Mouse (Mus musculus) intestine, embryonic 16.5 days (tissue): ENCODE measurements around the gene Pitpnc1. TPM values are rescaled to one million over a fixed set of nuclear protein-coding genes. Genes with fewer than 3 reads are reported as not detected.
A peak's percentile ranks its signal among the peaks of the same experiment; 100 is the strongest.

Experiments used
- ATAC-seq: fragments of 200-750 bp; cut with Nextera tagmentation; 2 replicates; pipeline ENCODE4 v1.8.0; 2017; ENCODE audit warnings: moderate TSS enrichment, moderate library complexity
- H3K27ac ChIP-seq: fragments of 300-500 bp; sonication (generic); 2 replicates; pipeline ENCODE4 v1.5.1; 2014; ENCODE audit warnings: mild to moderate bottlenecking, low read length
- H3K27me3 ChIP-seq: fragments of 300-500 bp; sonication (generic); replicated peaks from 2 replicates; pipeline ENCODE4 v1.6.1; 2014; ENCODE audit warnings: low read length, control low read depth, mixed read lengths; ENCODE audit not compliant: control insufficient read depth, insufficient read depth
- H3K36me3 ChIP-seq: fragments of 300-500 bp; sonication (generic); 2 replicates; pipeline ENCODE4 v1.6.1; 2014; ENCODE audit warnings: low read length, control low read depth; ENCODE audit not compliant: control insufficient read depth, insufficient read depth
- H3K4me1 ChIP-seq: fragments of 300-500 bp; sonication (generic); 2 replicates; pipeline ENCODE4 v1.6.1; 2014; ENCODE audit warnings: low read length, control low read depth, mixed read lengths; ENCODE audit not compliant: control insufficient read depth, insufficient read depth
- H3K4me2 ChIP-seq: fragments of 300-500 bp; sonication (generic); 2 replicates; pipeline ENCODE4 v1.6.1; 2014; ENCODE audit warnings: low read depth, low read length, control low read depth
- H3K4me3 ChIP-seq: fragments of 300-500 bp; sonication (generic); 2 replicates; pipeline ENCODE4 v1.5.1; 2014; ENCODE audit warnings: mild to moderate bottlenecking, low read length
- H3K9ac ChIP-seq: fragments of 300-500 bp; sonication (generic); 2 replicates; pipeline ENCODE4 v1.6.1; 2014; ENCODE audit warnings: low read depth, low read length
- H3K9me3 ChIP-seq: fragments of 300-500 bp; sonication (generic); 2 replicates; pipeline ENCODE4 v1.6.1; 2016; ENCODE audit warnings: low read length, control low read depth; ENCODE audit not compliant: control insufficient read depth
- WGBS: fragments of 180-500 bp; shearing (Covaris S2); extraction: QIAGEN DNeasy Blood & Tissue Kit; methylation state at CpG from one replicate; pipeline ENCODE4 v1.1.7; 2014; 5-methylcytosine and 5-hydroxymethylcytosine counted together
- polyA plus RNA-seq: library from polyadenylated mRNA; unstranded; fragments of >200 nt; fragmentation: Nextera tagmentation; extraction: Ambion mirVana; gene quantifications from 2 replicates; pipeline ENCODE4 v1.2.1, GENCODE M21; 2015

Pitpnc1 gene
- polyA plus RNA-seq, 1 experiment from 2014 or later: 10.6 TPM

DNA sequence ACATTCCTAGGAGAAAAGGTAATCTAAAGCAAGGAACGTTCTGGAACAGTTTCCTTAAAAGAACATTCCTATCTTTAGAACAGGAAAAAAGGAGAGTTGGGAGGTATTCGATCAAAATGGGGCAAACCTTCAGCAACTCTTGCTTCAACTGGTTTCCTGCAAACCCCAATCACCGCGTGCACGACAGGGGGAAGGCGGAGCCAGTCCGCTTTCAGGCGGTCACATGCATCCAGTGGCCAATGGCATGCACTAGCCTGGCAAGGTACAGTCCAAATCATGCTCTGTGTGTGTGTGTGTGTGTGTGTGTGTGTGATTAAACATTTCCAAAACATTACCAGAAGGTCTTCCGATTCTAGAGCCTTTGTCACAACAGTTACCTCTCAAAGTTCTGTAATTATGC is 255.4 kb downstream of the Pitpnc1 start:
- H3K4me1 ChIP-seq: no peaks in the 10 kb centered on the region
- H3K27ac ChIP-seq: no peak overlapping the region
- no peaks in the 10 kb centered on the region for H3K27me3 ChIP-seq
- H3K9me3 ChIP-seq: no peaks in the 10 kb centered on the region
- ATAC-seq: no peak
- H3K9ac ChIP-seq: no peak overlapping the region
- 88% methylated on average over 9 of the region's 9 CpGs for WGBS
- H3K36me3 ChIP-seq: no peaks in the 10 kb centered on the region
- no peak overlapping the region for H3K4me2 ChIP-seq
- H3K4me3 ChIP-seq: no peak overlapping the region

DNA sequence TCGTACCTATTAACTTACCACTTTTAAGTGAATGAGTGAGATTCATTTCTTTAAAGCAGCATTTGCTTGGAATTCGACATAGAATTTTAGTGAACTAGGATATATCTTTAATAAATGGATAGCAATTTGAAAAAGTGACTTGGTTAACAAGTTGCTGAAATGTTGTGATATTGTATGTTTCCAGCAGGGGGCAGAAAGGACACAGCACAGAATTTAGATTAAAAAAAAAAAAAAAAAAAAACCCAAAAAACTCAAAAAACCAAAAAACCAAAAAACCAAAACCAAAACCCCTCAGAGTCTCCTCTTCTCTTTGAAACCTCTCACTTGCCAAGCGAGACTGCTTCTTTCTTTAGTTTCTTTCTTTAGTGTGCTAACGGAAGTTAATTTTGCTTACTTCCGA is 256.8 kb downstream of the Pitpnc1 start:
- no peaks in the 10 kb centered on the region for H3K27me3 ChIP-seq
- H3K4me1 ChIP-seq: no peaks in the 10 kb centered on the region
- H3K9ac ChIP-seq: no peak overlapping the region
- no peak overlapping the region for H3K27ac ChIP-seq
- no peaks in the 10 kb centered on the region for H3K36me3 ChIP-seq
- ATAC-seq: no peak
- H3K9me3 ChIP-seq: no peaks in the 10 kb centered on the region
- 75% methylated on average over 5 of the region's 5 CpGs for WGBS
- H3K4me2 ChIP-seq: no peak overlapping the region
- no peak overlapping the region for H3K4me3 ChIP-seq

GRCm38 (mm10) chr11:107209818-107210217 is 260.7 kb downstream of the Pitpnc1 start:
- Histone ChIP-seq H3K36me3 (no peaks in the 10 kb centered on the region), H3K9me3 (no peaks in the 10 kb centered on the region), H3K4me1 (no peaks in the 10 kb centered on the region), H3K4me3 (no peak overlapping the region), H3K4me2 (no peak overlapping the region), H3K27me3 (no peaks in the 10 kb centered on the region), H3K9ac (no peak overlapping the region), H3K27ac (no peak overlapping the region)
- no peak for ATAC-seq
- WGBS: 83% methylated on average over 13 of the region's 13 CpGs

DNA sequence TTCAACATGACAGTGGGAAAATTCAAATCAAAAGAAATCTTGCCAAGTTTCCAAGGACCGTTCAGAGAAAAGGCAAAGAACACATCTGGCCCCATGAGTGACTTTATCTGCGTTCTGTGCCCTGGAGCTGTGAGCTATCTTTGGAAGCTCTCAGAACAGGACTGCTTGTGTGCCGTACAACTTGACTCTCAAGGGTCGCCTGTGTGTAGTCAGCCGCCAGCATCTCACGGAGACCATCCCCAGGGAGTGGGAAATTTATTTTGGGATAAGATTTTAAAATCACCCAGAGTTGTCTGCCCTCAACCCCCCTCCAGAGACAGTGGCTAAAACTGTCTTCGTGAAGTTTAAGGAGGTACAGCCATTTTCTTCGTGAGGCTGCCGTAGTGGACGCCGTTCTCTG is 268.7 kb downstream of the Pitpnc1 start:
- WGBS: 81% methylated on average over 11 of the region's 11 CpGs
- H3K4me3 ChIP-seq: no peak overlapping the region
- no peaks in the 10 kb centered on the region for H3K36me3 ChIP-seq
- H3K9ac ChIP-seq: no peak overlapping the region
- ATAC-seq: no peak
- H3K27me3 ChIP-seq: no peaks in the 10 kb centered on the region
- H3K9me3 ChIP-seq: no peaks in the 10 kb centered on the region
- H3K27ac ChIP-seq: no peak overlapping the region
- no peak overlapping the region for H3K4me2 ChIP-seq
- H3K4me1 ChIP-seq: no peaks in the 10 kb centered on the region

- H3K27ac ChIP-seq: no peak overlapping the region
- H3K27me3 ChIP-seq: no peaks in the 10 kb centered on the region
- H3K4me2 ChIP-seq: no peak overlapping the region
- H3K9me3 ChIP-seq: no peaks in the 10 kb centered on the region
- no peak overlapping the region for H3K9ac ChIP-seq
- 86% methylated on average over 5 of the region's 5 CpGs for WGBS
- H3K4me1 ChIP-seq: no peaks in the 10 kb centered on the region
- ATAC-seq: no peak
- H3K4me3 ChIP-seq: no peak overlapping the region
- H3K36me3 ChIP-seq: no peaks in the 10 kb centered on the region
Observed at GRCm38 (mm10) chr11:107199281-107199680, 271.2 kb downstream of the Pitpnc1 start.

GRCm38 (mm10) chr11:107195334-107195733 is 275.2 kb downstream of the Pitpnc1 start:
- Histone ChIP-seq H3K4me3 (no peak overlapping the region), H3K9ac (no peak overlapping the region), H3K9me3 (no peaks in the 10 kb centered on the region), H3K4me1 (no peaks in the 10 kb centered on the region), H3K36me3 (no peaks in the 10 kb centered on the region), H3K27me3 (no peaks in the 10 kb centered on the region), H3K4me2 (no peak overlapping the region), H3K27ac (no peak overlapping the region)
- ATAC-seq: no peak
- WGBS: 72% methylated on average over 2 of the region's 2 CpGs

GRCm38 (mm10) chr11:107190376-107190775 is 280.1 kb downstream of the Pitpnc1 start:
- Histone ChIP-seq H3K36me3 (no peaks in the 10 kb centered on the region), H3K27ac (no peak overlapping the region), H3K9me3 (no peaks in the 10 kb centered on the region), H3K4me3 (no peak overlapping the region), H3K4me2 (no peak overlapping the region), H3K9ac (no peak overlapping the region), H3K4me1 (peaks cover 3% of the 10 kb centered on the region; the same call in 1 of the 2 replicates), H3K27me3 (no peaks in the 10 kb centered on the region)
- 81% methylated on average over 2 of the region's 2 CpGs for WGBS
- no peak for ATAC-seq

- Histone ChIP-seq H3K27me3 (no peaks in the 10 kb centered on the region), H3K4me3 (peak within 1 kb of the TSS; percentile 84), H3K9me3 (no peaks in the 10 kb centered on the region), H3K4me2 (peak within 1 kb of the TSS; percentile 79), H3K4me1 (peaks cover 3% of the 10 kb centered on the region; the same call in 1 of the 2 replicates), H3K27ac (peak within 1 kb of the TSS; percentile 60; the same call in 1 of the 2 replicates), H3K9ac (peak within 1 kb of the TSS; percentile 92), H3K36me3 (peaks cover 3% of the 10 kb centered on the region; the same call in 1 of the 2 replicates)
- whole genome bisulfite sequencing: under 1% methylated on average over 62 of the region's 62 CpGs
- peak; percentile 94 for ATAC-seq
Observed at GRCm38 (mm10) chr11:107188565-107189552, 281.6 kb downstream of the Pitpnc1 start, which contains the start of gene Nol11. Nol11 (minus strand) TSS chr11:107189381.

- Histone ChIP-seq H3K27ac (no peak overlapping the region), H3K36me3 (peaks cover 9% of the 10 kb centered on the region; the same call in 1 of the 2 replicates), H3K4me2 (no peak overlapping the region), H3K9ac (no peak overlapping the region), H3K27me3 (no peaks in the 10 kb centered on the region), H3K4me1 (peaks cover 3% of the 10 kb centered on the region; the same call in 1 of the 2 replicates), H3K9me3 (no peaks in the 10 kb centered on the region), H3K4me3 (no peak overlapping the region)
- no peak for ATAC-seq
- 88% methylated on average over 8 of the region's 8 CpGs for WGBS
Observed at GRCm38 (mm10) chr11:107183777-107184176, 286.7 kb downstream of the Pitpnc1 start.
